Mouse (Mus musculus): ENCODE data around the gene Nphp4. TPM values are rescaled to one million over a fixed set of nuclear protein-coding genes. Genes with fewer than 3 reads are reported as not detected.

The Nphp4 gene
- 10 to 100 TPM; 10.5 to 12.1 TPM for total RNA-seq (2021)

DNA sequence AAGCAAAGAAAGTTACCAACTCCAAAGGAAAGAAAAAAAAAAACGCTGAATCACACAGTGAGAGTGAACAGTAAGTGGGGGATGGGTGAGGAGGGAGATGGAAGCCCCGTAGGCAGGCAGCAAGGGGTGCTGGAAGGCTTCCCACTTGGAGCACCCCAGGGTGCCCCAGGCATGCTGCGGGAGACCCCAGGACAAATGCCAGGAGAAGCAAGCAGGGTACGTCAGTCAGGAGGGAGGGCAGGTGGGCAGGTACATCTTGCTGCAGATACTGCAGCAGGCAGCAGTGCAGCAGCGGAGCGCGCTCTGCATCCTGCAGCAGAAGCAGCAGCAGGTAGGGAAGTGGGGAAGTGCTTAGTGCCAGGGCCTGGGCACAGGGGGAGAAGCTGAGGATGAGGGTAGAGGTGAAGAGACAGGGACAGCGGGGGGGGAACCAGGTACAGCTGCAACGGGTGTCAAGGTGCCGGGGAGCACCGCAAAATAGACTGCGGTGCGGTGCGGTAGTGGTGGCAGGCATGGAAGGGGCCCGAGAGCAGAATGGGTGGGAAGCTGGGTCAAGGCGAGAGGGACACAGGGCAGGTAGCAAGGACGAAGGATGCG lies at the start of gene Nphp4:
Gene Nphp4, plus strand, starts transcription at position 280 of the 597 bp plus-strand sequence.
- intact Hi-C loops (cut with DNase I) = no loop called here
- DNase-seq = no peak

GRCm38 (mm10) chr4:152428259-152428658 lies 48.2 kb upstream of the Nphp4 start:
- intact Hi-C loops (cut with DNase I) = loop anchor here (10.0 kb wide), 1 partner anchor 253 kb away; the partner anchor contains the start of gene Acot7
- DNase-seq = no peak

- intact Hi-C loops (cut with DNase I) = loop anchor here (2.0 kb wide), 1 partner anchor 98 kb away; no protein-coding TSS in a partner anchor
- peak; percentile 47 for DNase-seq
These were observed 44.2 kb upstream of the Nphp4 start for GRCm38 (mm10) chr4:152432308-152432707.

DNA sequence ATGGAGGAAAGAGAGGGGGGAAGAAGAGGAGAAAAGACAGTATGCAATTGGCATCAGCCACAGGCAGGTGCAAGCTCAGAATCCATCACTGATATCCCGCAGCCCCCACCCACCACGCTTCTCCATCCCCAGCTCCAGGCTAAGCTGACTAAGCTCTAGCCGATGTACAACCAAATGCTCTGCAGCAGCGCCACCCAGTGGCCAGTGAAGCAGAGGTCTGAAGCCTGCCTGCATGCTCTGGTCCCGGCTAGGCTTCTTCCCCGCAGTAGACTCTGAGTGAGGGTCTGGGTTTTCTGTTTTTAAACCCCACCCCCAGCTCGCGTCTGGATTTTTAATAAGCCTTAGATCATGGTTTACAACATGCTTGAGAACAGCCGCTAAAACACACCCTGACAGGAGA lies 41.7 kb upstream of the Nphp4 start:
- DNase-seq = peak; percentile 97
- intact Hi-C loops (cut with DNase I) = no loop called here

DNA sequence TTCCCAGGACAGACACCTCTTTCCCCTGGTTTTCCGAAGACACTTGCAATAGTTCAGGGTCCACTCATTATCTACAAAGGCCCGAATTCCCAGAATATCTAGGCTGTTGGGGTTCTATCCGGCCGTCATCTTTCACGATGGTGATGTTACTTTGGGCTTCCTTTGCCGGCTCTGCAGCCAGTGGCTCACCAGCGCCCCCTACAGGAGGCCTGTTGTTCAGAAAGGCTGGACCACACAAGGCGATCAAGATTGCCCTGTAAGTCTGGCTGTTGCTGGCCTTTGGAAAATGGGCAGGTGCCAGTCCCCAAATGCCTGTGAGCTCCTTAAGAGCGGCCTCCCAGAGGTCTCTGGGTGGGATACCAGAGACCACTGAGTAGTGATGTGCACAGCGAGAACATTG lies 41.3 kb upstream of the Nphp4 start:
- peak; percentile 89 for DNase-seq
- intact Hi-C loops (cut with DNase I) = no loop called here

- intact Hi-C loops (cut with DNase I) = no loop called here
- no peak for DNase-seq
These were observed 35.6 kb upstream of the Nphp4 start for GRCm38 (mm10) chr4:152440882-152441281.

DNA sequence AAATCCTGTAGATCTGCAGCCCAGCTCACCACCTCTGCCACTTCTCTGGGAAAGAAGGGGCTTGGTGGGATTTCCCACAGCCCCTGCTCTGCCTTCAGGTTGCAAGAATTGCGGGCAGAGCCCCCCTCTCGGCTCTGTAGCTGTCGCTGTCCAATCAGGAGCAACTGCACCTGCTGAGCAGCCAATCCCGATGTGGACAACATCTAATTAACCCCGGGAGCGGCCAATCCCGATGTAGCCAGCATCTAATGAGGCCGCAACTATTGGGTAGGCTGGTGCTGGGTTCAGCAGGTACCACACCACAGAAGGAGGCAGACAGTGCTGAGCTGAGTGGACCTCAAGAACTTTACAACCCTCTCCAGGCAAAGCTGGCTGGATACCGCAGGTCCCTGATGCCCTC lies 35.0 kb upstream of the Nphp4 start:
- no peak for DNase-seq
- intact Hi-C loops (cut with DNase I) = no loop called here

GRCm38 (mm10) chr4:152446178-152446577 lies 30.3 kb upstream of the Nphp4 start:
- DNase-seq = no peak
- intact Hi-C loops (cut with DNase I) = no loop called here

DNA sequence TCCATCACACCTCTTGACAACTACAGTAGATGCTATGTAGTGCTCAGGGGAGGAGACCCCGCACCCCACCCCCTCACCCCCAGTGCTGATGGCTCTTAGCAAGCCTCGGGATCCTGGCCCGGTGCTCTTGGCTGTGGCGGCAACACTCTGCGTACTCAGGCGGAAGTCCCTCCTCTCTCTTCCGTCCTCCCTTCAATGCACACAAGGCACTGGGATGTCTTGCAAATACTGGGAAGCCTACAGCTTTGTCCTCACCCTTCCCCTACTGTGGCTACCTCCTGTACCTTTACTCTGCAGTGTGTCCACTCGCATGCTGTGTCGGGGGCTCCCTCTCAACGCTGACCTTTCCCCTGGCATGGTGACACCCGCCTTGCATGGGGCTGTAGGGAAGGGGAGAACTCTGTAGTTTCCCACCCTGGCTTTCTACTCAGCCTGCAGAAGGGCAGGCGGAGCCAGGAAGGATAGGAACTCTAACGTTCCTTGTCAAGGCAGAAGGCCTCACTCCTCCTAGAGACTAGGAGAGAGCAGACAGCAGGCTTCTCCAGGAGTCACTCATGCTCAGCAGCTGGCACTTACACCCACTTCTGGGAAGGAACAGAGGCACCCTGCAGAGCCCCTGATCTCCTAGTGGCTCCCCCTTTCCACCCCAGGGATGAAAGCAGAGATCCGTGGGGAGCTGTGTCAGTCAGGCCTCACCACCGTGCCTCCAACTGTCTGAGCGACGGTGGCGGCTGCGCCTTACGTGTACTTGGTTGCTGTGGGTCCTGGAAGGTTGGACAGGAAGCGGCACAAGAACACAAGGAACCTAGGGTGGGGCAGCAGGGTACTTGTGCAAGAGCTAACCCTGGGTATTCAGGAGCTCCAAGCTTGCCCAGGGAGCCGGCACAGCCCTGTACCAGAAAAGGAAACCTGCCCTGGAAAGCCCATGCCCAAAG lies 28.5 kb upstream of the Nphp4 start:
- no peak for DNase-seq
- intact Hi-C loops (cut with DNase I) = no loop called here

DNA sequence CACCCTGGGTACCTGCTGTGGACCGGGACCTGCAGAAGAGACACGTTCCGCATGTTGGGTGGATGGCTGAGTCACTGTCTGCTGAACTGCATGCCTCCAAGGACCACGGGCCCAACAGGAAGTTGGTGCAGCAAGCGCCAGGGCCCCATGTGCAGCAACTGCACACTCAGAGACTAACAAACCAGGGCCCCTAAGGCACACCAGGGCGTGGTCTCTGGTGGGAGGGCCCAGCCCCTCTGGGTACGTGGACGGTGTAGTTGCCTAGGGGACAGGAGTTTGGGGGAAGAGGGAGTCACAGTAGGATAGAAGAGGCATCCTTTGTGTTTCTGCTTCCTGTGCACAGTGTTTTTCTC lies 27.9 kb upstream of the Nphp4 start:
- intact Hi-C loops (cut with DNase I) = no loop called here
- DNase-seq = no peak

DNA sequence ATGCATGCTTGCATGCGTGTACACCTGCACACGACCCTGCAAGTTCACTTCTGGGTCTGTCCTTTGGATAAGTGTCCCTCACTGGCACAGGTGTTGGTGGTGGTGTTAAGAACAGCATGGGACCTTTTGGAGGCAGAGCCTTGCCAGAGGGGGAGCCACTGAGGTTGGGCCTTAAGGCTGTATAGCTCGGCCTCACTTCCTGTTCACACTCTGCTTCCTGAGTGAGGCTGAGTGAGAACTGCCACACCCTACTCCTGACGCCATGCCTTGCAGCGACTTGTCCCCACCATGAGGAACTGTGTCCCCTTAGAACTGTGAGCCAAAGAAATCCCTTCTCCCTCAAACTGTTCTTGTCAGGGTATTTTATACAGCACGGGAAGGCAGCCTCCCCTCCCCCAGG lies 25.1 kb upstream of the Nphp4 start:
- no peak for DNase-seq
- intact Hi-C loops (cut with DNase I) = no loop called here

- peak; percentile 44 for DNase-seq
- intact Hi-C loops (cut with DNase I) = no loop called here
These were observed 23.4 kb upstream of the Nphp4 start for GRCm38 (mm10) chr4:152453079-152453478.

- intact Hi-C loops (cut with DNase I) = no loop called here
- DNase-seq = no peak
These were observed 22.4 kb upstream of the Nphp4 start for GRCm38 (mm10) chr4:152454153-152454552.

- intact Hi-C loops (cut with DNase I) = no loop called here
- DNase-seq = no peak
These were observed 19.9 kb upstream of the Nphp4 start for GRCm38 (mm10) chr4:152456609-152457008.

GRCm38 (mm10) chr4:152457673-152458072 lies 18.8 kb upstream of the Nphp4 start:
- intact Hi-C loops (cut with DNase I) = no loop called here
- DNase-seq = no peak

DNA sequence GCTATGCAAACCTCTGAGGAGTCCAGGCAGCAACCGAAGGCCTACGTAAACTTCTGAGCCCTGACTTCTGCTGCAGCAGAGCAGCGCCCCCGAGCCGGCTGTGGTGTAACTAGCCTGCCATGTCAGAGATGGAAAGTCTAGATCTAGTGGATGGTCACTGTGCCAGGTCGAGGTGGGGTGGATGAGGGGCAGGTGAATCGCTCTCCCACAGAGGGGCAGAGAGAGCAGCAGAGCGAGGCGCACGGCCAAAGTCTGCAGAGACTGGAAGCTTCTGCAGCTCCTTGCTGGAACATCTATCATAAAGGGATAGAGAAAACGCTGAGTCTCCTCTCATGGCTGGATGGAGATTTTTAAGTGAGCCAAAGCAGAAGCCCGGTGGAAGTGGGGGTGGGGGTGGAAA lies 14.0 kb upstream of the Nphp4 start:
- no peak for DNase-seq
- intact Hi-C loops (cut with DNase I) = no loop called here

GRCm38 (mm10) chr4:152463147-152463546 lies 13.4 kb upstream of the Nphp4 start:
- intact Hi-C loops (cut with DNase I) = no loop called here
- no peak for DNase-seq

GRCm38 (mm10) chr4:152465116-152465515 lies 11.4 kb upstream of the Nphp4 start:
- intact Hi-C loops (cut with DNase I) = no loop called here
- DNase-seq = peak; percentile 17

DNA sequence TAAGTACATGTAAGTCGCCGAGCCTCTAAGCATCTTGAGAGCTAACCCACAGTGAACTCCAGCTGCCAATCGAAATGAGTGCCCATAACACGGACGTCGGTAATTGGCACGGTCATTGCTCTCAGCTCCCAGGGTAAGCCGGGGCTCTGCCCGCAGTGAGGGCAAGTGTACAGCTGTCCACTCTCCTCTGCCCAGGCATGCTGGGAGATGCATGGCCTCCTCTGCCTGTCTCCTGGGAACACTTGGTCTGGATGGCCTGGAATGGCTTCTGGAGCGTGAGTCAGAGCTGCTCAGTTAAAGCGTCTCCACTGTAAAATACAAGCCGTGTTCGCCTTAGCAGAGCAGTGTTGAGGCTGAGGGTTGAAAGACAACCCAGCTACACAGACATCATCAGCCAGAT lies 9.9 kb upstream of the Nphp4 start:
- DNase-seq = no peak
- intact Hi-C loops (cut with DNase I) = no loop called here

GRCm38 (mm10) chr4:152467951-152468350 lies 8.6 kb upstream of the Nphp4 start:
- intact Hi-C loops (cut with DNase I) = no loop called here
- no peak for DNase-seq

DNA sequence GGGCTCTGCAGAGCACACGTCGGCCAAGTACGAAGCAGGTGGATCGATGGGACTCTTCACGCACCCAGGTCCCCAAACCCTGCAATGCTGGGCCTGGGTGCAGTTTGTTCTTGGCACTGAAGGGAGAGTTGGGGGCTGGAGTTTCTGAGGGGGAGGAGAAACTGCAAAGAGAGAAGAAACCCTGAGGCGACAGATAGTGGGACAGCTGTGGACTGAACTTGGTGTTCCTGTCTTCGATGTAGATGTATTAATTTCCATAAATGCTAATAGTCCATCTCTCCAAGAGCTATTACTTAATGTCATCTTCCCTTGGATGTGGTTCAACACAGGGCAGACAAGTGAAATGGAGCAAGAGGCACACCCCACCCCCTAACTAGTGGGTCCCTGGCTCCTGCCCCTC lies 565 bp upstream of the Nphp4 start:
- intact Hi-C loops (cut with DNase I) = no loop called here

DNA sequence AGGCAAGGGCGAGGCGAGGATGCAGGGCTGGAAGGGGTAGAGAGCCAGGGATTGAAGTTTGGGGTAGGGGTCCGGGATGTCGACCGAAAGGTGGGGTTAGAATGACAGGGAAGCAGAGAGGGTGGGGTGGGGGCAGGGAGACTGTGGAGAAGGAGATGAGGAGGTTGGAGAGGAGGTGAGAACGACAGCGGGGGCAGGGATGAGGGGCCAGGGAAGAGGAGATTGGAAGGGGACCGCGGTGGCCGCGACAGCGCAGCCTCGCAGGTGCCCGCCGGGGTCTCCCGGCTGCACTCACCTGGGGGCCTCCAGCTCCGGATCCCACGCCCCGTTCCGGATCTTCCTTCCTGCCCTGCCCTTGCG lies 580 bp downstream of the Nphp4 start:
- intact Hi-C loops (cut with DNase I) = no loop called here

More for the DNA sequence above, 565 bp upstream of the Nphp4 start:
- DNase-seq = no peak

More for the DNA sequence above, 580 bp downstream of the Nphp4 start:
- no peak for DNase-seq
